Mouse (Mus musculus): Measurements from ENCODE around the gene Olfr958. TPM values are rescaled to one million over a fixed set of nuclear protein-coding genes. Genes with fewer than 3 reads are reported as not detected.

Gene Olfr958
- not detected for total RNA-seq (2021)

GRCm38 (mm10) chr9:39553946-39554345 lies at the start of gene Olfr958:
Gene Olfr958 (minus strand): TSS chr9:39554054.
- no peak for DNase-seq

DNA sequence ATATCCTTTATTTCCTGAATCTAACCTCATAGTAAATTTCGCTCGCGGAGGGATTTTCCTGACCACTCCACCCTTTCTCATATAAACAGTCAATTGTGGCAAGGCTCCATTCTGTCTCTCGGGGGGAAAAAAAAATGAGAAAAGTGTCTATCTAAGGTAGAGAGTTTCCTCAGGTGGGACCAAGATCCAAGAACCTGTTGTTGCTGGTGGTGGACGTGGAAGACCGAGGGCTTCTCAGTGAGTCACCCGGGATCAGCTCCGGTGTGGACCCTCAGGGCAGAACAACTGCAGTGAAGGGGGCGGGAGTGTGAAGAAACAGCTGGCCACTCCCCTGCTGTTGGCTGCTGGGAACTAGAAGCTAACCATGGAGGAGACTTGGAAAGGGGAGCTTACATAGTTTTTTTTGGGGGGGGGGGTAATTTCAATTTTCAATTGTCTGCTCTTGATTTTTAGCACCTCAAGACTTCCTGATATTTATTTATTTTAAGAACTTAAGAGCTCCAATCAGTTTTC lies 49.5 kb upstream of the Olfr958 start:
- DNase-seq: peak in 1 of 2 experiments; percentile 2

DNA sequence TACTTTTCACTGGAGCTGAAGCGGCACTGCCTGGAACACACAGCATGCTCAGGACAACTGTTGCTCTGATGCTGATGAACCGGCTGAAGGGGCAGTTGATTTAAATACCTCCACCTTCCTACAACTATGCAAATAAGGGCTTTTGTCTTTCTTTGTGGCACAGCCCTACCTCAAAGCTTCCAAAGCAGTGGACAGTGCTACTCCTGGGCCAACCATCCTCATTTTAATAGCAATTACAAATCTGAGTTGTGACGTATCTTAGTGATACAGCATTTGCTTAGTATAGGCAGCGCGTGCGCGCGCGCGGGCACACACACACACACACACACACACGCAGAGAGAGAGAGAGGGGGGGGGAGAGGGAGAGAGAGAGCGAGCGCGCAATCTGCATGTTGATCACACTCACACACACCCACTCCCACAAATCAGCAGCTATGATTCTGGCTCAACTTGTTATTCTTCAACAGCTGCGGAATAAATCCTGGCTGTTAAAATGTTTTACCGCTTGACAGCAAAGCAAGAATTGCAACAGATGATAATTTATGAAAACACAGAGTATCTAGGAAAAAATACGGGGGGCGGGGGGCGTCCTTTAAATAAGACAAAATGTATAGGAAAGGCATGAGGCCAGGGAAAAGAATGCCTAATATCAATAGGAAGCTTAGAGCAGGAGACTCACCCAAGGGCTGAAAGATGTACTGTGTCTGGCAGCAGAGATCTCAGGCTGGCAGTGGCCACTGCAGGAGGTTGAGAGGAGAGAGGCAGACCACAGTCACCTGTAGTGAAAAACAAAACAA lies 48.9 kb upstream of the Olfr958 start:
- peak; percentile 7 for DNase-seq

DNA sequence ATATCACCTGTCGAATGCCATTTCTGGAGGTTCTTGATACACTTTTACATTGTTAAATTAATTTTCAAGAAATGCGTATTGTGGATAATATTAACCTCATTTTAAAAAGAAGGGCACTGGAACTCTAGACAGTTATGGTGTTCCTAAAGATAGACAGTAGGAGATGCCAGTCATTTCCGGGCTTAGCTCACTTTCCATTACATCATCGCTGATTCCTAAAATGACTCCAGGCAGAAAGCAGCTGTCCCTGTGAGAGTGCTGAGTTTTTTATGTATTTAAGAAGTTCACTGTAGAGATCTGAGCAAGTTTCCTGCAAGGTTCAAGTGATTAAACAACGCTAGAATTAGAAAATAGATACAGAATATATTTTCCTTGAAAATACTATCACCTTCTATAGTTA lies 23.2 kb upstream of the Olfr958 start:
- DNase-seq: no peak

DNA sequence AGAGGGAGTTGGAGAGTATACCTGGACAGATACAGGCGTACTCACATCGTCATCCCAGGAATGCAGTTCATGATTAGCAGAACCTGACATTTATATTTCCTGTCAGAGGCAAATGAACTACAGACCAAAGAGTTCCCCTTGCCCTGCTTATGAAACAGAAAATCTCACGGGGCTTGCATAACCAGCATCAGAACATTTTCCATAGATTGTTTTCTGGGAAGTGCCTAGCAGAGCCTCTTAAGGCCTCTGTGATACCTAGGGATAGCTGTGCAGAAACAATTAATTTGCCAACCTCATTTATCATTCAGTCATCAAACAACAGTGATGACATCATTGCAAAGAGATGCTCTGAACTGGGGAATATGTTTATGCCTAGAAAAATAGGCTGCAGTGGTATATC lies 21.6 kb upstream of the Olfr958 start, which contains the start of gene Olfr959:
TSS of gene Olfr959 (minus strand) at position 101 of the 400 bp plus-strand sequence.
- no peak for DNase-seq

- DNase-seq: no peak
These were observed 4.4 kb upstream of the Olfr958 start for GRCm38 (mm10) chr9:39558349-39558647.

- peak in 1 of 2 experiments; percentile 11 for DNase-seq
These were observed 3.9 kb upstream of the Olfr958 start for GRCm38 (mm10) chr9:39557529-39558348.

DNA sequence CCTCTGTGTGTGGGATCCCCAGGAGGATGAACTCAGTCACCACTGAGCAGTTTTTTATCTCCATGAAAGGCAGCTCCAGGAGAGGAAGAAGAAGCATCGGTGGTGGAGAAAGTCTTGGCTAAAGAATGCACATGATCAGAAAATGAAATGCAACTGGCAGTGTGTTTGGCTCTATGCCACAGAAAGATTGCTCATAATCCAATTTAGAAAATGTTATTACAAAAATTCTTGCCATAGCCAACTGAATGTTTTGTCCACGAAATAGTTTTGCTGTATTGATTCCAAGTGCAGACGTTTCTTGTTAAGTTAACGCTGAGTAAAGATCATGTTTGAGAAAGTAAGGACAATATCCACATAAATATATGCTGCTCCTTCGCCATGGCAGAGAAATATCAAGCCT lies 3.0 kb downstream of the Olfr958 start:
- DNase-seq: no peak

- no peak for DNase-seq
These were observed 30.1 kb downstream of the Olfr958 start for GRCm38 (mm10) chr9:39523616-39524285.

DNA sequence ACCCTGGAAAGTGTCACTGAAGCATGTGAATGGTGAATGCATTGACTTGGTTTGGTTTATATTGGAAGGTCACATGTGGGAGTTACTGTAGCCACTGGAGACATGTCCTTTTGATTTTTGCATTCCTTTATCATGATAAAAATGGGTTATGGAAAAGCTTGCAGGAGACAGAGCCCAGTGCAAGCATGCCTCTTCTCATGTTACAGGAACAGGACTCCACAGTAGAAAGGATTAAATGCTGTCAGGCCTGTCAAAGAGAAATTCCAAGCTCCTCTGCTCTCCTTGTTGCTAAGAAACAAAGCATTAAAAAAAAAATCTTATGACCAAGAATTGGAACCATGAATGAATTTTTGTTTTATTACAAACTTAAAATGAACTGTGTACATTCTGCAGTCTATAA lies 35.3 kb downstream of the Olfr958 start:
- DNase-seq: no peak

GRCm38 (mm10) chr9:39515531-39515930 lies 38.3 kb downstream of the Olfr958 start, which contains the start of gene Olfr957:
Gene Olfr957 (minus strand): TSS chr9:39515809.
- DNase-seq: no peak

DNA sequence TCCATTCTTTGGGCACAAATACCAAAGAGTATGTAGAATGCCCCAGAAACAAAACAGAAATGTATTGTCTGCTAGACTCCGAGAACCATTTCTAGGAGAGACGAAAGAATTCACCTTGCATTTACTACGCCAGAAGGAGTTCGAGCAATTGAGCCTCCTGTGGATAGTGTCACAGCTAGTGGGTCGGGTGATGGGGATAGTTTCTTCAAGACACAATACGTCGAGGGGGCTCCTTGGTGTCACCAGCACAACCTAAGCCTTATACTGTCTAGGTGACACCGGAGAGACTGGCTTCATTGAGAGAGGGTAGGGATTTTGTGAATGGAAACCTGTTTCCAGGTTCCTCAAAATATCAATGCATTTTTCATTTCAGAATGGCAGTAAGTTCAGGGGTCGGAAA lies 44.4 kb downstream of the Olfr958 start:
- DNase-seq: no peak

GRCm38 (mm10) chr9:39508998-39509397 lies 44.9 kb downstream of the Olfr958 start:
- DNase-seq: peak; percentile 16 to 44

Other genes starting within 250 kb of the Olfr958 start
- gene Olfr948, start 228.0 kb downstream of the Olfr958 start, total RNA-seq (2021): not detected
- gene Olfr951, start 166.6 kb downstream of the Olfr958 start, total RNA-seq (2021): not detected
- not detected for gene Olfr952, start 126.9 kb downstream of the Olfr958 start, total RNA-seq (2021)
- gene Olfr954, start 97.4 kb downstream of the Olfr958 start, total RNA-seq (2021): not detected
- gene Olfr955, start 82.1 kb downstream of the Olfr958 start, total RNA-seq (2021): not detected
- not detected for gene Olfr44, start 60.1 kb downstream of the Olfr958 start, total RNA-seq (2021)
- gene Olfr957, start 38.2 kb downstream of the Olfr958 start, total RNA-seq (2021): not detected
- gene Olfr959, start 21.5 kb upstream of the Olfr958 start, total RNA-seq (2021): not detected
- 1 to 10 TPM; 4.1 to 4.2 TPM for gene AW551984, start 50.3 kb upstream of the Olfr958 start, total RNA-seq (2021)
- not detected for gene Olfr148, start 56.6 kb upstream of the Olfr958 start, total RNA-seq (2021)
- not detected for gene Olfr960, start 67.3 kb upstream of the Olfr958 start, total RNA-seq (2021)
- not detected for gene Olfr961, start 91.0 kb upstream of the Olfr958 start, total RNA-seq (2021)
- not detected for gene Olfr963, start 113.2 kb upstream of the Olfr958 start, total RNA-seq (2021)
- not detected for gene Olfr149, start 153.1 kb upstream of the Olfr958 start, total RNA-seq (2021)
- gene Olfr965, start 157.3 kb upstream of the Olfr958 start, total RNA-seq (2021): not detected
- not detected for gene Olfr150, start 176.9 kb upstream of the Olfr958 start, total RNA-seq (2021)
- gene Olfr967, start 192.2 kb upstream of the Olfr958 start, total RNA-seq (2021): not detected
- not detected for gene Olfr968, start 229.2 kb upstream of the Olfr958 start, total RNA-seq (2021)
- gene Olfr969, start 236.9 kb upstream of the Olfr958 start, total RNA-seq (2021): not detected

Data from layer of hippocampus, postnatal 36 days (tissue).